Mouse (Mus musculus) kidney, postnatal 36 days (tissue): ENCODE data around the gene Ceacam19.

Experiments
- DNase-seq, 2 experiments: peaks; one replicate each; pipeline ENCODE4 v3.0.0; 2021 to 2022; ENCODE audit warnings: mixed read lengths in 2 of 2

The Ceacam19 gene

GRCm38 (mm10) chr7:19876781-19877425 lies 10.9 kb downstream of the Ceacam19 start:
- no peak for DNase-seq

GRCm38 (mm10) chr7:19875948-19876682 lies 11.7 kb downstream of the Ceacam19 start:
- peak; percentile 52 to 74 for DNase-seq

- peak; percentile 30 to 80 for DNase-seq
Observed at GRCm38 (mm10) chr7:19871943-19872601, 15.7 kb downstream of the Ceacam19 start.

GRCm38 (mm10) chr7:19871137-19871621 lies 16.6 kb downstream of the Ceacam19 start:
- DNase-seq, result peak; percentile 55 to 60

GRCm38 (mm10) chr7:19867751-19868399 lies 19.9 kb downstream of the Ceacam19 start:
- DNase-seq, result no peak

GRCm38 (mm10) chr7:19866490-19866889 lies 21.3 kb downstream of the Ceacam19 start:
- peak; percentile 63 to 75 for DNase-seq

- DNase-seq, result no peak
Observed at GRCm38 (mm10) chr7:19865246-19866036, 22.3 kb downstream of the Ceacam19 start.

GRCm38 (mm10) chr7:19864241-19864640 lies 23.5 kb downstream of the Ceacam19 start:
- DNase-seq, result peak; percentile 16 to 59

- DNase-seq, result no peak
Observed at GRCm38 (mm10) chr7:19861199-19861598, 26.6 kb downstream of the Ceacam19 start, which contains the start of gene Ceacam16. TSS of gene Ceacam16 (minus strand) at chr7:19861299.

- no peak for DNase-seq
Observed at GRCm38 (mm10) chr7:19859740-19860139, 28.0 kb downstream of the Ceacam19 start.

- no peak for DNase-seq
Observed at GRCm38 (mm10) chr7:19856283-19856682, 31.5 kb downstream of the Ceacam19 start.

GRCm38 (mm10) chr7:19855663-19856062 lies 32.1 kb downstream of the Ceacam19 start:
- no peak for DNase-seq

- DNase-seq, result no peak
Observed at GRCm38 (mm10) chr7:19853526-19853925, 34.2 kb downstream of the Ceacam19 start.

GRCm38 (mm10) chr7:19851858-19852570 lies 35.8 kb downstream of the Ceacam19 start, which contains the start of gene Gm19345:
TSS of gene Gm19345 (plus strand) at chr7:19852003.
- peak in 1 of 2 experiments; percentile 49 for DNase-seq

GRCm38 (mm10) chr7:19844521-19845171 lies 43.1 kb downstream of the Ceacam19 start:
- no peak for DNase-seq

GRCm38 (mm10) chr7:19843561-19843960 lies 44.2 kb downstream of the Ceacam19 start:
- peak; percentile 74 to 90 for DNase-seq

GRCm38 (mm10) chr7:19842885-19843504 lies 44.8 kb downstream of the Ceacam19 start:
- peak; percentile 87 for DNase-seq

- peak; percentile 56 to 69 for DNase-seq
Observed at GRCm38 (mm10) chr7:19841686-19842413, 45.9 kb downstream of the Ceacam19 start.

- no peak for DNase-seq
Observed at GRCm38 (mm10) chr7:19840936-19841335, 46.8 kb downstream of the Ceacam19 start.
